Mouse (Mus musculus) left cerebral cortex, postnatal 25 days (tissue): ENCODE results near the gene Olfr1014. TPM values are rescaled to one million over a fixed set of nuclear protein-coding genes. Genes with fewer than 3 reads are reported as not detected.

Experiments used
- DNase-seq, 2 experiments: peaks; one replicate each; pipeline ENCODE4 v3.0.0; 2022; ENCODE audit warnings: low spot score in 2 of 2, mixed read lengths in 1 of 2
- intact Hi-C: fragments of 180-260 bp; cut with DNase I; formaldehyde crosslinking; loops from one replicate; pipeline ENCODE4 v1.15.1; 2025
- total RNA-seq, 2 experiments: library from RNA; stranded (reverse); gene quantifications; 2 replicates each; pipeline ENCODE4 v1.2.3; 2021

Olfr1014 gene
- total RNA-seq: not detected

- intact Hi-C loops: no loop called here
- no peak for DNase-seq
Measured at GRCm38 (mm10) chr2:85772413-85772812, at the start of gene Olfr1014. Gene Olfr1014 (plus strand): TSS chr2:85772713.

- peak; percentile 34 to 45 for DNase-seq
- intact Hi-C loops: loop anchor here (2.0 to 5.0 kb wide), 2 partner anchors 603 to 739 kb away; no protein-coding TSS in a partner anchor
Measured at GRCm38 (mm10) chr2:85725793-85726192, 46.7 kb upstream of the Olfr1014 start.

DNA sequence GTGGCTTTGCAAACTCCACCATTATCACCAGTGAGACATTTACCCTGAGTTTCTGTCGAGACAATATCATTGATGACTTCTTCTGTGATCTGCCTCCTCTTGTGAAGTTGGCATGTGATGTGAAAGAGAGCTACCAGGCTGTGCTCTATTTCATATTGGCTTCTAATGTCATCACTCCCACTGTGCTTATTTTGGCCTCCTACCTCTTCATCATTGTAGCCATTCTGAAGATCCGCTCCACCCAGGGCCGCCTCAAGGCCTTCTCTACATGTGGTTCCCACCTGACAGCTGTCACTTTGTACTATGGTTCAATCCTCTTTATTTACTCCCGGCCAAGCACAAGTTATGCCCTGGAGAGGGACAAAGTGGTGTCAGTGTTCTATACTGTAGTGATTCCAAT lies 18.7 kb upstream of the Olfr1014 start:
- no peak for DNase-seq
- intact Hi-C loops: no loop called here

GRCm38 (mm10) chr2:85762666-85763065 lies 9.8 kb upstream of the Olfr1014 start, which contains the start of gene Olfr1012:
Gene Olfr1012 (minus strand): TSS chr2:85762766.
- intact Hi-C loops: no loop called here

DNA sequence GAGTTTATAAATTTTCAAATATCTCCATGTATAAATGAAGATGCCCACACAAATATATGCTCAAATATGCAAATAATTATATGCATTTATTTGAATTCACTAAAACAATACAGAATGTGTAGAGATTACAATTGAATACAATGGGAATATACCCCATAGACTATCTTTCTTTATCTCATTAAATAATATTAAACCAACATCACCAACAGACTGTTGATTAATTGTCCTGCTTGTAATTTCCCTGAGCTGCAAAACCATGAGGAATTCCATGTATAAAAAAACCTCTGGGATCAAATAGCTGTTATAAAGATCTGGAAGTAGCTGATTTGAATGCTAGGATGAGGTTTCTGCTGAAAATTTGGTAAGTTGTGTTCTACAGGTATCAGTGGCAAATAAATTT lies 5.7 kb upstream of the Olfr1014 start, which contains the start of gene Olfr1013:
TSS of gene Olfr1013 (plus strand) at position 301 of the 400 bp plus-strand sequence.
- intact Hi-C loops: no loop called here

More at GRCm38 (mm10) chr2:85762666-85763065, 9.8 kb upstream of the Olfr1014 start, which contains the start of gene Olfr1012:
- no peak for DNase-seq

GRCm38 (mm10) chr2:85781717-85782116 lies 9.2 kb downstream of the Olfr1014 start, which contains the start of gene Olfr1015:
Gene Olfr1015 (plus strand): TSS chr2:85782017.
- intact Hi-C loops: no loop called here
- DNase-seq: no peak

More for the DNA sequence above, 5.7 kb upstream of the Olfr1014 start, which contains the start of gene Olfr1013:
- DNase-seq: no peak

GRCm38 (mm10) chr2:85792331-85792730 lies 19.8 kb downstream of the Olfr1014 start:
- intact Hi-C loops: no loop called here
- no peak for DNase-seq

- DNase-seq: no peak
- intact Hi-C loops: no loop called here
Measured at GRCm38 (mm10) chr2:85802444-85802843, 29.9 kb downstream of the Olfr1014 start, which contains the start of gene Olfr1016. Gene Olfr1016 (minus strand): TSS chr2:85802544.

GRCm38 (mm10) chr2:85804501-85804900 lies 32.0 kb downstream of the Olfr1014 start:
- intact Hi-C loops: no loop called here
- no peak for DNase-seq

GRCm38 (mm10) chr2:85818179-85818578 lies 45.7 kb downstream of the Olfr1014 start, which contains the start of gene Olfr1018:
Gene Olfr1018 (plus strand): TSS chr2:85818479.
- DNase-seq: no peak
- intact Hi-C loops: no loop called here

Other genes with a start within 250 kb of the Olfr1014 start
- gene Olfr996, start 193.5 kb upstream of the Olfr1014 start, total RNA-seq: not detected
- not detected for gene Olfr998, start 183.8 kb upstream of the Olfr1014 start, total RNA-seq
- not detected for gene Olfr1000, start 160.8 kb upstream of the Olfr1014 start, total RNA-seq
- not detected for gene Olfr1002, start 122.0 kb upstream of the Olfr1014 start, total RNA-seq
- gene Olfr154, start 108.3 kb upstream of the Olfr1014 start, total RNA-seq: not detected
- gene Olfr1006, start 93.9 kb upstream of the Olfr1014 start, total RNA-seq: not detected
- gene Olfr1008, start 83.3 kb upstream of the Olfr1014 start, total RNA-seq: not detected
- gene Olfr1009, start 57.3 kb upstream of the Olfr1014 start, total RNA-seq: not detected
- gene Olfr1012, start 9.9 kb upstream of the Olfr1014 start, total RNA-seq: not detected
- not detected for gene Olfr1013, start 5.6 kb upstream of the Olfr1014 start, total RNA-seq
- gene Olfr1015, start 9.3 kb downstream of the Olfr1014 start, total RNA-seq: not detected
- gene Olfr1016, start 29.8 kb downstream of the Olfr1014 start, total RNA-seq: not detected
- gene Olfr1018, start 45.8 kb downstream of the Olfr1014 start, total RNA-seq: not detected
- gene Olfr1019, start 72.8 kb downstream of the Olfr1014 start, total RNA-seq: not detected
- gene Olfr1020, start 74.3 kb downstream of the Olfr1014 start, total RNA-seq: not detected
- gene Olfr1022, start 95.9 kb downstream of the Olfr1014 start, total RNA-seq: not detected
- not detected for gene Olfr1023, start 112.9 kb downstream of the Olfr1014 start, total RNA-seq
- not detected for gene Olfr1024, start 132.3 kb downstream of the Olfr1014 start, total RNA-seq
- gene Olfr1025-ps1, start 142.5 kb downstream of the Olfr1014 start, total RNA-seq: not detected
- gene Olfr1026, start 148.8 kb downstream of the Olfr1014 start, total RNA-seq: not detected
- gene Olfr1028, start 177.7 kb downstream of the Olfr1014 start, total RNA-seq: not detected
- gene Olfr1029, start 201.2 kb downstream of the Olfr1014 start, total RNA-seq: not detected
- gene Olfr1030, start 206.6 kb downstream of the Olfr1014 start, total RNA-seq: not detected
- not detected for gene Olfr1031, start 217.6 kb downstream of the Olfr1014 start, total RNA-seq
- gene Olfr1032, start 232.8 kb downstream of the Olfr1014 start, total RNA-seq: not detected
- not detected for gene Olfr1033, start 247.9 kb downstream of the Olfr1014 start, total RNA-seq